In the genomic region with DNA sequence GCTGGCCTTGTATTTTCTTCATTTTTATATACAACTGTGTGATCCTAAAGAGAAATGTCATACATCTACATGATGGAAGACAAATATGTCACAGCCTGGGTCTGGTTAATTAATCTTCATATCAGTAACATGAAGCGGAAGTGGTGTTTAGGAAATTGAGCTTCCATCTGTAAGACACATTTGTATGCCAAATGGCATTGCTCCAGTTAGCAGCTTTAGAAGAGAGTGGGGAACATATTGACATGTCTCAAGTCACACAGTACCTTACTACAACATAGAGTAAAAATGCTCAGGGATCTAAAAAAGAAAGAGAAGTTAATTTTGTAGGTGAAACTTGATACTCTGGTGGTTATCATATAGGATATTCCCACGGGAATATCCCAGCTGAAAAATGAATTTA, we compare ENCODE assay signal across 23 mouse cellular contexts.
DNase-seq lines count a peak whose midpoint lies in the region; ATAC-seq lines count a peak whose summit lies in the region.
"Had no signal": no experiment of that assay in that cellular context is flagged by ENCODE, and none has a peak within 500 bp of the region (broad histone marks: within the 10 kb centered on the region; RNA-seq: fewer than 3 reads in every experiment).

No protein-coding gene starts in this region.

- H3K27me3 ChIP-seq in forebrain, embryonic 14.5 days (replicated peaks; ENCODE audit: control insufficient read depth, insufficient read depth, low read length), result no peaks in the 10 kb centered on the region
- no peaks in the 10 kb centered on the region for H3K27me3 ChIP-seq in forebrain, embryonic 12.5 days
- H3K27me3 ChIP-seq in forebrain, embryonic 16.5 days (replicated peaks; ENCODE audit: control insufficient read depth, insufficient read depth, low read length), result no peaks in the 10 kb centered on the region
- H3K27me3 ChIP-seq: hindbrain, embryonic 12.5 days; limb, embryonic 13.5 days; neural tube, embryonic 15.5 days; stomach, embryonic 15.5 days had no signal

- intact Hi-C loops in left cerebral cortex, postnatal 4 days (cut with DNase I), result no loop called here

- no peak overlapping the region for H3K4me3 ChIP-seq in forebrain, embryonic 14.5 days (ENCODE audit: low read depth, low read length)
- no peak overlapping the region for H3K4me3 ChIP-seq in forebrain, embryonic 12.5 days (replicated peaks)
- no peak overlapping the region for H3K4me3 ChIP-seq in forebrain, embryonic 16.5 days (replicated peaks; ENCODE audit: low read length)
- H3K4me3 ChIP-seq: hindbrain, embryonic 12.5 days; limb, embryonic 13.5 days; neural tube, embryonic 15.5 days; stomach, embryonic 15.5 days had no signal

- 76% methylated on average over 2 of the region's 2 CpGs for WGBS in forebrain, embryonic 14.5 days
- WGBS in forebrain, embryonic 12.5 days, result 83% methylated on average over 2 of the region's 2 CpGs
- 60% methylated on average over 2 of the region's 2 CpGs for WGBS in forebrain, embryonic 16.5 days

- peak; percentile 16 for DNase-seq in cerebellum, adult 9-11 months
- no peak for DNase-seq in cerebellum, adult 8-10 months
- DNase-seq in forebrain, embryonic 14.5 days (ENCODE audit: low spot score), result peak; percentile 88
- peak; percentile 23 for DNase-seq in left cerebral cortex, postnatal 4 days
- no peak for DNase-seq in left cerebral cortex, adult 9 months (ENCODE audit: low spot score in 2 of 2)
- DNase-seq: adrenal gland, adult 8-10 months; gastrocnemius, postnatal 14 days; heart, postnatal 14 days; kidney, adult 9 months; kidney, postnatal 10 days; lung, postnatal 4 days; midbrain, embryonic 14.5 days; right cerebral cortex, postnatal 25 days had no signal

- no peaks in the 10 kb centered on the region for H3K36me3 ChIP-seq in forebrain, embryonic 14.5 days (ENCODE audit: control insufficient read depth, insufficient read depth, low read length)
- H3K36me3 ChIP-seq in forebrain, embryonic 12.5 days (replicated peaks), result no peaks in the 10 kb centered on the region
- H3K36me3 ChIP-seq in forebrain, embryonic 16.5 days (ENCODE audit: control insufficient read depth, insufficient read depth), result no peaks in the 10 kb centered on the region
- H3K36me3 ChIP-seq: G1E; hindbrain, embryonic 12.5 days; limb, embryonic 13.5 days; neural tube, embryonic 15.5 days; stomach, embryonic 15.5 days had no signal

- H3K9ac ChIP-seq in forebrain, embryonic 14.5 days (ENCODE audit: low read length), result no peak overlapping the region
- no peak overlapping the region for H3K9ac ChIP-seq in forebrain, embryonic 12.5 days
- no peak overlapping the region for H3K9ac ChIP-seq in forebrain, embryonic 16.5 days (replicated peaks; ENCODE audit: low read depth, low read length)
- H3K9ac ChIP-seq: hindbrain, embryonic 12.5 days; limb, embryonic 13.5 days; neural tube, embryonic 15.5 days; stomach, embryonic 15.5 days had no signal

- no peaks in the 10 kb centered on the region for H3K9me3 ChIP-seq in forebrain, embryonic 14.5 days (replicated peaks; ENCODE audit: control insufficient read depth, low read length)
- H3K9me3 ChIP-seq in forebrain, embryonic 12.5 days, result no peaks in the 10 kb centered on the region
- no peaks in the 10 kb centered on the region for H3K9me3 ChIP-seq in forebrain, embryonic 16.5 days (ENCODE audit: control insufficient read depth, low read length)
- H3K9me3 ChIP-seq: hindbrain, embryonic 12.5 days; limb, embryonic 13.5 days; neural tube, embryonic 15.5 days; stomach, embryonic 15.5 days had no signal

- H3K27ac ChIP-seq in forebrain, embryonic 14.5 days (ENCODE audit: low read depth, low read length), result no peak overlapping the region
- no peak overlapping the region for H3K27ac ChIP-seq in forebrain, embryonic 12.5 days
- H3K27ac ChIP-seq in forebrain, embryonic 16.5 days (ENCODE audit: low read length), result no peak overlapping the region
- H3K27ac ChIP-seq: hindbrain, embryonic 12.5 days; limb, embryonic 13.5 days; neural tube, embryonic 15.5 days; stomach, embryonic 15.5 days had no signal

- peaks cover 3% of the 10 kb centered on the region; the same call in 1 of the 2 replicates for H3K4me1 ChIP-seq in forebrain, embryonic 14.5 days (ENCODE audit: control insufficient read depth, insufficient read depth, low read length)
- H3K4me1 ChIP-seq in forebrain, embryonic 12.5 days, result 0 out of 2 replicates have a peak, but pooled peaks cover 3% of the 10 kb centered on the region
- H3K4me1 ChIP-seq in forebrain, embryonic 16.5 days (replicated peaks; ENCODE audit: control insufficient read depth, insufficient read depth, low read length), result peaks cover 9% of the 10 kb centered on the region
- H3K4me1 ChIP-seq: hindbrain, embryonic 12.5 days; stomach, embryonic 15.5 days had no signal

- ATAC-seq in forebrain, embryonic 14.5 days, result peak; percentile 71; the same call in 1 of the 2 replicates
- ATAC-seq in forebrain, embryonic 12.5 days (ENCODE audit: low FRiP score), result no peak
- ATAC-seq in forebrain, embryonic 16.5 days, result peak; percentile 75
- ATAC-seq in megakaryocyte progenitor cell, adult 5-6 weeks (replicated peaks; ENCODE audit: poor library complexity), result no peak
- ATAC-seq: intestine, postnatal 0 days had no signal

- no peak overlapping the region for H3K4me2 ChIP-seq in forebrain, embryonic 14.5 days (ENCODE audit: low read length)
- H3K4me2 ChIP-seq in forebrain, embryonic 12.5 days, result no peak overlapping the region
- H3K4me2 ChIP-seq in forebrain, embryonic 16.5 days (ENCODE audit: low read length), result no peak overlapping the region
- H3K4me2 ChIP-seq: hindbrain, embryonic 12.5 days; limb, embryonic 13.5 days; liver, embryonic 11.5 days; neural tube, embryonic 15.5 days; stomach, embryonic 15.5 days had no signal

Comparison
In these comparisons a context has a peak if more than half of its experiments do, and no peak if none do; other contexts are left out.
1. DNase-seq: peak in cerebellum, adult 9-11 months (single experiment), forebrain, embryonic 14.5 days (single experiment) and left cerebral cortex, postnatal 4 days (single experiment); none in cerebellum, adult 8-10 months (single experiment) and left cerebral cortex, adult 9 months (0 of 2).
2. ATAC-seq: peak in forebrain, embryonic 14.5 days (single experiment) and forebrain, embryonic 16.5 days (single experiment); none in forebrain, embryonic 12.5 days (single experiment) and megakaryocyte progenitor cell, adult 5-6 weeks (single experiment).